Mouse (Mus musculus) monocyte, adult 5-6 weeks (primary cell): ENCODE results near the gene Rps15. TPM values are rescaled to one million over a fixed set of nuclear protein-coding genes. Genes with fewer than 3 reads are reported as not detected.
A peak's percentile ranks its signal among the peaks of the same experiment; 100 is the strongest.

Experiments
- ATAC-seq: fragments of 153-309, 156-312 bp; replicated peaks from 2 replicates; pipeline ENCODE4 v1.8.0; 2017; ENCODE audit warnings: mild to moderate bottlenecking; ENCODE audit not compliant: low TSS enrichment, insufficient number of reproducible peaks, severe bottlenecking, poor library complexity, low FRiP score
- total RNA-seq: library from RNA; stranded (forward); fragments of 200-1000, 200-491, 200-594 nt; gene quantifications from 3 replicates; pipeline ENCODE4 v1.2.3, GENCODE M21; 2017

The Rps15 gene
- total RNA-seq, 1 experiment from 2014 or later, result 1,393 TPM

DNA sequence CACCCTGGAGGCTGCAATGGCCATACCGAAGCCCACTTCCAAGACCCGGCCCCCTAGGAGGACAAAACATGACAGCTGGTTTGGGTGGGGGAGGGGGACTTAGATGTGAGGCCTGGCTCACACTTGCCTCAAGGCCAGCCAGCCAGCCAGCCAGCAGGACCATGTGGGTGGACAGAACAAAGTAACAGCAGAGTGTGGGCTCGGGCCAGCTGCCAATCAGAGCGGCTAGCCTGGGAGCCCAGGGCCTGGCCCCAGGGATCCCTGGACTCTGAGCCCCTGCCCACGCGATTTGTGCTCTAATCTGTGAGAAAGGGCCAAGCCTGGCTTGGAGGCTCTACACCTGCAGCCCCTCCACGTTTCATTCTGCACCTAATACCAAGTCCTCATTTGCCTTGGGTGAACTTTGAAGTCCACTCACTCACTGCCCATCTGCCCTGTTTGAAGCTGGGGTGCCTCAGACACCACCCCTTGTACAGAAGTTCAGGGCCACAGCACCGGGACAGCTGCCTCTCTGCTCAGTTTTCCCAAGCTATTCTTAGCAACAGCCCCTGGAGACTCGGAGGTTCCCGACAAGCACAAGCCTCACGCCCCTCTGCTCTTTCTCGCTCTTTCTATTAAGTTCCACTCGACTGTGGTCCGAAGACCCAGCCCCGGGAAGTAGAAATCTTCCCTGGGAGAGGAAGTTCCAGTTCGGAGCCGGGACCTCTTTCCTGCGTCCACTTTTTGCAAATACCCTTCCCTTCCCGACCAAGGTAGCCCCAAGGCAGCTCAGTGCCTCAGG lies 32.2 kb upstream of the Rps15 start:
- ATAC-seq, result no peak

DNA sequence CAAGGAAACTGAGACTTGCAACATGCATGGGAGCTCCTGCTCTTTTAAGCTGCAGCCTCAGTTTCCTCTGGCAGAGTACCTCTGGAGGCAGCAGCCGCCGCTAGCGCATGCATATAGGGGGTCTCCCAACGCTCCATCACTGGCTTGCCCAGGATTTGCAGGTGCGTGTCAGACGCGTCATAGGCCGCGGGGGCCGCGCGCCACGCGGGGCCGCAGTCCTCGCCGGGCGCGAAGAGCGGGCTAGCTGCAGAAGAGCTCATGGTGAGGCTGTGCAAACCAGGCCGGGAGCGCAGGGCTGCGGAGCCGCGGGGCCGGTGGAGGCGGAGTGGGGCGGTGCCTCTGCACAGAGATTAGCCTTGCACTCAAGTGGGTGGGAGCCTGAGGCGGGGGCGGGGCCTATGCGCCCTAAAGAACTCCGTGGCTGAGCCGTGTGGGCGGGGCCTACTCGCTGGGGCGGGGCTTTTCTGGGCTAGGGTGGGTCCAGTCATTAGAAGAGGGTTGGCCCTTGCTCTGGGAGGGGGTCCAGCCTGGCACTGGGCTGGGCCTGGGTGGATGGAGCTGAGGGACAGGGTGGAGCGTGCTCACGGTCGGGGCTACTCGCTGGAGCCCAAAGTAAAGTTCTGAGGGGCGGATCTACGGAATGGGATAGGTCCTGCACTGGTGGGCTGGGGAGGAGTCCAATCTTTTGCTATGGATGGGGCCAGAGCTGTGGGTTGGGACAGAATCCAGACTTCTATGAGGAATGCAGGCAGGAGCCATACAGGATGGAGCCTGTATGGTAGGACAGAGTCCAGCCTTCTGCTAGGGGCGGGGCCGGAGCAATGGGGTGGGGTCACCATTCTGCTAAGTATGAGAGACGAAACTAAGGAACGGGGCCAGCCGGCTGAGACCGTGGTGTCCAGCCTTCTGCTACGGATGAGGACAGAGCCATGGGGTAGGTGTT lies 31.3 kb upstream of the Rps15 start, which contains the start of the genes Gamt and Dazap1:
Gene Gamt, minus strand, starts transcription at position 371 of the 943 bp plus-strand sequence.
Gene Dazap1, plus strand, starts transcription at position 845 of the 943 bp plus-strand sequence.
- ATAC-seq, result peak; percentile 18

DNA sequence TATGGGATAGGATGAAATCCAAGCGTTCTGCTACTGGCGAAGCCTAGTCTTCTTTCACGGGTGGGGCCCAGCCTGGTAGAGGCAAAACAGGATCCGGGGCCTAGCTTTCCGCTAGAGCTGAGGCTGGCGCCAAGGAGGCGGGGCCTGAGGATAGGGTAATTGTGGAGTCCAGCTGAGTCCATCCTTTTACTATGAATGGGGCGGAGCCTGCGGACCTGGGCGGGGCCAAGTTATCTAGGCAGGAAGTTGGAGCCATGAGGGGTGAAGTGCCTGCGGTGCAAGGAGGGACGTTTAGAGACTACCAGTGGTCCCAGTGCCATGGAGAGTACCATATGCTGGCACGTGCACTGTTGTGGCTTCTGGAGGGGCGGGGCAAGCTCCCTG lies 30.7 kb upstream of the Rps15 start:
- ATAC-seq, result peak; percentile 72

DNA sequence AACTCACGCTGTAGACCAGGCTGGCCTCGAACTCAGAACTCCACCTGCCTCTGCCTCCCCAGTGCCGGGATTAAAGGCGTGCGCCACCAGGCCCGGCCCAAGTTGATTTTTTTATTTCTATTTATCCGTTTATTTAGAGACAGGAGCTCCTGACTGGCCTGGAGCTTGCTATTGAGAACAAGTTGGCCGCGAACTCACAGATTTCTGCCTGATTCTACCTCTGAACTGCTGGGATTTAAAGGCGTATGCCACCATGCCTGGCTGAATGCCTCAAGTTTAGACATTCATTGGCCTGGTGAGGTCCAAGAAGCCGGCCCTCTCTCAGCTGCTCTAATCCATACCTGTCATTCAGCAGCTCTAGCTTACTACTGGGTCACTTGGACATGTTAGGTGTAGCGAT lies 30.1 kb upstream of the Rps15 start:
- no peak for ATAC-seq

DNA sequence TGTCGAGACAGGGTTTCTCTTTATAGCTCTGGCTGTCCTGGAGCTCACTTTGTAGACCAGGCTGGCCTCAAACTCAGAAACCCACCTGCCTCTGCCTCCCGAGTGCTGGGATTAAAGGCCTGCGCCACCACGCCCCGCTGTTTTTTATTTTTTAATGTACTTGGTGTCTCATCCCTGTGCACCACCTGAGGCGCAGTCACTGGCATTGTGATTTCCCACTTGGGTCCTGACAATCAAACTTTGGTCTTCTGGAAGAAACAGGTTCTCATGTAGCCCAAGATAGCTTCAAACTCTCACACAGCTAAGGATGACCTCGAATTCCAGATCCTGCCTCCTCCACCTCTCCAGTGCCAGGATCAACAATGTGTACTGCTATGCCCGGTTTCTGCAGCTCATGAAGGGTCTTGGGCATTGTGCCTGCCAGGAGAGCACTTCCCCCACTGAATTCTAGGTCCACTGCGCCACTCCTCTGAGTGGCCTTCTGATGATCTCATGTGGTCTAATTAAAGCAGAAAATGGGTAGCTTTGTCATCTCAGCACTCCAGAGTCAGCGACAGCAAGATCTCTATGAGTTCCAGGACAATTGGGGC lies 29.4 kb upstream of the Rps15 start:
- no peak for ATAC-seq

DNA sequence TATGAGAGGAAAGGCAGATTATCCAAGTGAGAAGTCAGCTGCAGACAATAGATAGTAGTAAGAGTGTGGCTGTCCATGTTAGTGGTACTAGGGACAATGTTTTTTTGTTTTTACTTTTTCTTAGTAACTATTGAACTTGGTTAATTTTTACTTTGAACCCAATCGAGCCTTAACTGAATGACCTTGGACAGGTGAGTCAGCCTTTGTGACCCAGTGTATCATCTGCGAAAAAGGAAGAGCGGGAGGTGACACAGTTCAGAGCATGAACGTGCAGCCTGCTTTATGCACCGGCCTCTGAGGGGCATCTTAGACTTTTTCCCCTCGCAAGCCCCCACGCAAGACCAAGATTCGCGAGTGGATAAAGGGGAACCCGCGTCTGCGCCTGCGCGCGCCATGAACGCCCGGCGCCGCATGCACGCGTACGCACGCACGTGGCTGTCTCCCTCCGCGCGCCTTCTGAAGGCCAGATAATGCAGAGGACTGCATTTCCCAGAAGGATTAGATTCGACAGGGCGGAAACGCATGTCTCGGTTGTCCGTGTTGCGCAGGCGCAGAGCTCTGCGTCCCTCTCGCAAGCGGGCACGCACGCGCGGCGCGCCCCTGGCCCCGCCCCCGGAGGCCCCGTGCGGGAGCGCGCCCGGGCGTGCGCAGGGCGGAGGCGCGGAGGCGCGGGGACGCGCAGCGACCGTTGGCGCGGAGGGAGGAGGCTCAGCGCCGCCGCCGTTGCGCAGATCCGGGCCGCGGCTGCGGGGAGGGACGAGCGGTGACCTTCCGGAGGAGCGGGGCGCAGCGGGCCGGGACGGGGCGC lies 27.7 kb upstream of the Rps15 start:
- ATAC-seq, result peak; percentile 76

DNA sequence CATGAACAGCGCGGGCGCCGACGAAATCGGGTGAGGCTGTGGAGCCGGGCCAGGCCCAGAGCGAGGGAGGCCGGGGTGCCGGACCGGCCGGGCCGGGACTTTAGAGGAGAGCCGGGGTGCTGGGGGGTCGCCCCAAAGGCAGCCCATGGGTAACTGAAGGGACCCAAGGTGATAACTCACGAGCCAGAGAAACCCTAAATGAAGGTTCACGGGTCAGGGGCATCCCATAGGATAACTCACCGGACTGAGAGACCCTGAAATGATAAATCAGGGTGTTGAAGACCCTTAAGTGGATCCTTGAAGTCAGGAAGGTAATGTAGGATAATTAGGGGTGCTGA lies 27.1 kb upstream of the Rps15 start:
- no peak for ATAC-seq

DNA sequence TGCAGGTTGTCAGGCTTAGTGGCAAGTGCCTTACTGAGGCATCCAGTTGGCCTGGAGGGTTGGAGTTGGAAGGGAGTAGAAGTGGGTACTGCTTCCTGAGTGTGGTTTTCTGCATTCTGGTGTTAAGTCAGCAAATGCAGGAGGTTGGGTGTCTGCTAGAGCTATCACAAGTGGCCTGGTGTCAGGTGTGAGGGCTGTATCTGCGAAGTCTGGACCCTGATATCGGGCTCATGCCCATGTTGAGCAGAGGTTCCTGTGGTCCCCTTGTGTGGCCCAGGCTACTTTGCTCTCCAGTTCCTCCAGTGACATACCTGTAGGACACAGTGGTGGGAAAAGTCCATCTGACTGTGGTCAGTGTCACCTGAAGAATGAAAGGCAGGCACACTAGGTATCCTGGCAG lies 22.2 kb upstream of the Rps15 start:
- no peak for ATAC-seq

DNA sequence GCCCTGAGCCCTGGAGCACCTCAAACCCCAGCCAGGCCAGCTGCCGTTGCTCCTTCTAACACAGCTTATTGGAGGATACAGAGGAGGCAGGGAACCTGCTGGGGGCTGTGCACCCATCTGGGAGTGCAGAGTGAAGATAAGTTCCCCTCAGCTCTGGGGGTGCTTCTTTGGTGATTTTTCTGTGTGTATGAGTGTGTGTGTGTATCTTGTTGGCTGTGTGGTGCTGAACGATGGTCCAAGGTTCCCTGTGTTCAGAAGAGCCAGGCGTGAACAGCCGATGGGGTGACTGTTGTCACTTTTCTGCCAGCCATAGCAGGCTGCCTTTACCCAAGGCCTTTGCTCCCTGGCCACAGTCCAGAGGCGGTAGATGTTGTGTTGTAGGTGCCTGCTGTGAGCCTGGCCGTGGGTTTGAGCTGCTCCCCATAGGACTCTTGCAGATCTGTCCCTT lies 21.5 kb upstream of the Rps15 start:
- ATAC-seq, result no peak

DNA sequence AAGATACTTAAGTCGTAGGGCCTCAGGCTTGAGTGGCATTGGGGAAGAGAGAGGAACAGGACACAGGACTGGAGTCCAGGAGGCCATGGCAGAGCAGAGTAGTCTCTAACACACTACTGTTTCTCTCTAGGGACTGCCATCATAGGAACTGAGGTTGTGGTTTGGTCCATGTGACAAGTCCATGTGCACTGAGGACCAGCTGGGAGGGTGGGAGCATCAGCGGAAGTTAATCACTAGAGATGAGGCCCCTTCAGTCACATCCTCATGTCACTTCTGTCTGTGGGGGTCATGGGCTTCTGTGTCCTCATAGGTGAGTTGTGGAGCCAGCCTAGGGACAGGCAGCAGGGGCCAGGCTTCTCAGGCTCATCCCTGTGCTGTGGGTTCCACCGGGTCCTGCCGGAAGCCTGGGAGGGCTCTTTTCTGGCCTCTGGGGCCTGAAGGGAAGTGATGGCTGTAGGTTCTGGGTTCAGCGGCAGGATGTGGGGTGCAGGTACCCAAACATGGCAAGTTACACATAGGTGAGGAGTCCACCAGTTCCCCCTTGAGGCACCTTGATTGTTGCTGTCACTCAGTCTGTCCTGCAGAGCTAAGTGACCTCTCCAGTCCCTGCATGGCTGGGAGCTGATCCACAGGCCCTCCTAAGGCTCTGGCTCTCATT lies 20.9 kb upstream of the Rps15 start:
- no peak for ATAC-seq

DNA sequence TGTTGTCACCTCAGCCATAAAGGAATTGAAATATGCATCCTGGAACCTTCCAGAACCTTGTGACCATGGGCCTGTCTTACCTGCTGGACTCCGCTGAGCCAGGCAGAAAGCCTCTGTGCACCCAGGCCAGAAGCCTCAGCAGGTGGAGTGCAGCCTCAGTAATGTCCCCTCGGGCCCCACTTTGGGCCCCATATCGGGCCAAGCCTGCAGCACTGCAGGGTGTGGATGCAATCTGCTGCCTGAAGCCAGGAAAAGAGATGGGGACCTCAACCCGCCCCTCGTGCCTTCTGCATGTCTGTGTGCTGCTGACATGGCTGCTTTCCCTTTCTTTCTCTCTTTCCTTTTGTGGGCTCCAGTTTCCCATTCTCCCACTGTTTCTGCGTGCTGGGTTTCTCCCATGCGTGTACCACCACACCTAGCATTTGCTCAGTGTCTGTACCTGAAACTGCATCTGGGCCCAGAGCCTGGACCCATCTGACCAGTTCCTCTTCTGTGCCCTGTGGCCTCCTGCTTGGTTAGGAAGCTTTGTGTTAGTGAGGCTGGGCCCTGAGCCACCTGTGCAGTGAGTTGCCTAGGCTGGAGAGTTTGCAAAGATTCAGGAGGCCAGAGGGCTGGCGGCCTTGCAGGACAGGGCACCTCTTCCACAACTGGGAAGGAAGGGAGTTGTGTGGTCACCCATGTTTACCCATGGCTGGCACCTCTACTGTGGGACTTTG lies 20.2 kb upstream of the Rps15 start:
- ATAC-seq, result no peak

DNA sequence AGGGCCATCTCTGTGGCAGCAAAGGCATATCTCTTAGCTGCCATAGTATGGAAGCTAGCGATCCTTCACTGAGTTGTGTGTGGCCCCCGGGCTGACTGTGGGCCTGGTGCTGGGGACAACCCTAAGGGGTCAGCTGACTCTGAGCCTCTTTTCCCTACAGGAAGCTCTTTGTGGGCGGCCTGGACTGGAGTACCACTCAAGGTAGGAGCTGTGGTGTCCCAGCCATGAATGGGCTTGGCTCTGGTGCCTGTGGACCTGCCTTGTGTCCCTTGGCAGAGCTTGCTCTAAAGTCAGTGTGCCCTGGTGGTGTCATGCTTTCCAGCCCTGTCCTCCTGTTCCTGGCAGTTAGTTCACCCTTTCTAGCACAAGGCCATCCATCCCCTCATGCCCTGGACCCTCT lies 18.4 kb upstream of the Rps15 start:
- no peak for ATAC-seq

DNA sequence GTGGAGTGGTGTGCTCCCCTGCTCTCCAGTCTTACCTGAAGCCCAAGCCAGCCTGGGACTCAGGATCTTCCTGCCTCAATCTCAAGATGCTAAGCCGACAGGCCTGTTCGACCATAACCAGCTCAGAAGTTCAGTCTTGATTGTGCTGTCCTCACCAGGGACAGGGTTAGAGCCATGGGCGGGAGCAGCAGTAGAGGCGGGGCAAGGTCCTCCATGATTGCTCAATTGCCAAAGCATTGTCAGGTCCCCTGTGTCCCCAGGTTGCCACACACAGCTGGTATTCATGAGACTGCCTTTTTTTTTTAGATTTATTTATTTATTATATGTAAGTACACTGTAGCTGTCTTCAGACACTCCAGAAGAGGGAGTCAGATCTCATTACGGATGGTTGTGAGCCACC lies 16.0 kb upstream of the Rps15 start:
- ATAC-seq, result no peak

DNA sequence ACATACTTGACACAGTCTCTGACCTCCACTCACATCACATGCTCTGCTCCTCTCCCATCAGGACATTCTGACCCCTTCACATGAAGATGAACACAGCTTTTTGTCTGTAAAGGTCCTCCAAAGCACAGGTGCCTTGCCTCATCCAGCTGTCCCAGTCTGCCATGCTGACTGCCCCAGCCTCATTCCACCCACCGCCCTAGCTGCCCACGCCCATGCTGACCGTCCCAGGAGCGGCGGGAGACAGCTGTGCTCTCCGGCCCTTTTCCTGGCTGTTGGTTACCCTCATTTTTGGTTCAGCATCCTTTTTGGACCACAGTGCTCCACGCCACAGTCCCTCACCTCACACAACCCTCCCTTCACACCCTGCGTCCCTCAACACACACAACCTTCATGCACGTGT lies 13.9 kb upstream of the Rps15 start:
- no peak for ATAC-seq

DNA sequence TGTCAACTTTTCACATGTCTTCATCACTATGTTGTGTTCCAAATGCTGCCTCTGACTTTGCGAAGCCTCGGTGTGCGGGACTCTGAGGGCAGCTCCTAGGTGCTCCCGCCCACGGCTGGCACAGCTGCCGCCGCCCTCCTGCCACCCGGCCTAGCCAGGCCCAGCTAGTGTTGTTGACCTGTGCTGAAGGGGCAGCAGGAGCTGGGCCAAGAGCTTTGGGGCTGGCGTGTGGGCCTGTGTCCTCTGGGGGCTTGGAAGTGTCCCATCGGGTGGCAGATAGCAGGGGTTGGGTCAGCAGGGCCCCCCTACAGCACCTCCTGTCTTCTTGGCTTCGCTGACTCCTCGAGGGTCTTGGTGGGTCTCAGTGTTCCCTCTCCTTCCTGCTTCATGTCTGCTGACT lies 13.0 kb upstream of the Rps15 start:
- no peak for ATAC-seq

DNA sequence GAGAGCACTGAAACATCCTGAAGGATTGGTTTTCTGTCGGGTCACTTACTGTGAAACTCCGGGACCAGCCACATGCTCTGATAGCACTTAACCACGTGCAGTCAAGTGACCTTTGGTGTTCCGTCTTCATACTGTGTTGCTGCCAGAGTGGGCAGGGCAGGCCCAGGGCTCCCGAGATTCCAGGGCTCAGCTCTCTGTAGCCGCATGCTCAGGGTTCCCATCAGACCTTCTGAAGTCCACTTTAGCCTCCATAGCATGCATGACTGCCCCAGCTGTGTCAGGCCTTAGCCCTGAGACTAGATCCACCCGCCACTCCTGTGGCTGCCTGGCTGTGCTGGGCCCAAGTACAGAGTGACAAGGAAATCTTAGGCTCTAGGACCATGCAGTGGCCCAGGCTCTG lies 10.9 kb upstream of the Rps15 start:
- ATAC-seq, result no peak

DNA sequence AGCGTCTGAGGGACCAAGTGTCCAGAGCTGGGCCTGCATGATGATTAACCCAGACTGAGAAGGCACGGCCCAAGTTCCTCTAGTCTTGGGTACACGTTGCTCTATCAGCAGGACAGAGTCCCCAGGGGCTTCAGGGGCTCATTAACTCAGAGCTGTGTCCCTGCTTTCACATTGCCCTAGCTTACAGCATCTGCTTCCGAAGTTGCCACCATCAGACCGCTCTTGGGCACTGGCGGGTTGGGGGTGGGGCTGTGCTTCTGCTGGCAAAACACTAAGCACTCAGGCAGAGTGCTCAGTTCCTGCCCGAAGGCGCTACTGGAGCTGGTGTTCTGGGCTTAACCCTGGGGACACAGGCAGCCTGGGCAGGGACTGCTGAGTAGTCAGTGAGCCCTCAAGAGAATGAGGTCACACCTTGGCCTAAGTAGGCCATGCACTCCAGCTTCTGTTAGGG lies 10.3 kb upstream of the Rps15 start:
- no peak for ATAC-seq
